Mouse (Mus musculus) C2C12 (cell line): Measurements from ENCODE around the gene Atg4c.

ENCODE experiments used
- CEBPB ChIP-seq: IDR thresholded peaks from one replicate; pipeline ENCODE4 v1.6.1; 2011; ENCODE audit warnings: low read depth, mild to moderate bottlenecking, control low read depth, moderate library complexity
- CTCF ChIP-seq: IDR thresholded peaks from one replicate; pipeline ENCODE4 v1.5.1; 2011; ENCODE audit not compliant: control insufficient read depth, insufficient read depth, insufficient read length
- FOSL1 ChIP-seq: IDR thresholded peaks from one replicate; pipeline ENCODE4 v1.8.0; 2011; ENCODE audit warnings: mild to moderate bottlenecking, low read length; ENCODE audit not compliant: poor library complexity, insufficient read depth, severe bottlenecking
- MAX ChIP-seq: IDR thresholded peaks from one replicate; pipeline ENCODE4 v1.6.1; 2011; ENCODE audit warnings: mild to moderate bottlenecking, control low read depth
- MYOD1 ChIP-seq: IDR thresholded peaks from one replicate; pipeline ENCODE4 v1.6.1; 2011; ENCODE audit warnings: low read depth; ENCODE audit not compliant: control insufficient read depth, insufficient read length
- MYOG ChIP-seq: IDR thresholded peaks from one replicate; pipeline ENCODE4 v1.6.1; 2011; ENCODE audit not compliant: control insufficient read depth, insufficient read length; ENCODE audit errors: extremely low read depth
- USF1 ChIP-seq: IDR thresholded peaks from one replicate; pipeline ENCODE4 v1.6.1; 2011; ENCODE audit warnings: low read depth, mild to moderate bottlenecking, control low read depth, moderate library complexity

- TF ChIP-seq CTCF: no peak
- no peak for TF ChIP-seq USF1
- TF ChIP-seq MYOD1: peak; percentile 37
- TF ChIP-seq MAX: no peak
- TF ChIP-seq FOSL1: no peak
- TF ChIP-seq MYOG: no peak
- TF ChIP-seq CEBPB: no peak
These were observed 11.9 kb upstream of the Atg4c start for GRCm38 (mm10) chr4:99181739-99182419.
